11 mouse cellular contexts compared by ENCODE assay signal in the genomic region with DNA sequence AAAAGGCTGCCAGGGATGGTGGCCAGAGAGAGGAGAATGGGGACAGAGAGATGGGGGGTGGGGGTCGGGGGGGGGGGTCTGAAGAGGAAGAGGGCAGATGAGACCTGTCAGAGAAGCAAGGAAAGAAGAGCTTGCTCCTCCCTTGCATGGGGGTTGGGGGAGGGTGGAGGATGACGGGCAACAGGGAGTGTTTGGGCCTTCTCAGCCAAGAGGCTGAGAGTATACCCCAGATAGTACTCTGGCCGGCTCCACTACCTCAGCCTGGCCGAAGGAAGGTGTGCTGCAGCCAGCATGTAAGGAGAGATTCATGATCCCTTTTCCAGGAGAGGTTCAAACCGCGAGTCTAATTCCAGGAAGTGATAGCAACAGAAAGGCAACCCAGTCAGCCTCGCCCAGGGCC. TPM values are rescaled to one million over a fixed set of nuclear protein-coding genes. Genes with fewer than 3 reads are reported as not detected.
DNase-seq lines count a peak whose midpoint lies in the region; ATAC-seq and TF ChIP-seq lines count a peak whose summit lies in the region.
"Had no signal": no experiment of that assay in that cellular context is flagged by ENCODE, and none has a peak within 500 bp of the region (broad histone marks: within the 10 kb centered on the region; RNA-seq: fewer than 3 reads in every experiment).

No protein-coding gene starts in this region.

- peak; percentile 58 for DNase-seq in retina, postnatal 1 day
- DNase-seq in retina, embryonic 14.5 days (ENCODE audit: low spot score): no peak
- DNase-seq in gastrocnemius, adult 2 months: peak; percentile 81
- no peak for DNase-seq in midbrain, embryonic 10.5 days (ENCODE audit: low spot score)
- DNase-seq in ovary, postnatal 10 days (ENCODE audit: low spot score): no peak
- DNase-seq in right cerebral cortex, adult 2 months (ENCODE audit: low spot score in 2 of 2): no peak
- DNase-seq: adrenal gland, adult 8-10 months; right cerebral cortex, postnatal 4 days; thymus, postnatal 25 days had no signal

- WGBS in midbrain, embryonic 10.5 days: 39% methylated on average over 7 of the region's 7 CpGs
- WGBS in kidney, embryonic 15.5 days: 37% methylated on average over 7 of the region's 7 CpGs

- peaks cover 27% of the 10 kb centered on the region for H3K4me1 ChIP-seq in midbrain, embryonic 10.5 days
- H3K4me1 ChIP-seq in kidney, embryonic 15.5 days: peaks cover 21% of the 10 kb centered on the region
- H3K4me1 ChIP-seq: liver, embryonic 15.5 days had no signal

- H3K4me2 ChIP-seq in kidney, embryonic 15.5 days: no peak overlapping the region
- H3K4me2 ChIP-seq: liver, embryonic 15.5 days had no signal

- intact Hi-C loops in gastrocnemius, adult 2 months (cut with DNase I): no loop called here

- no peak overlapping the region for H3K9ac ChIP-seq in kidney, embryonic 15.5 days
- H3K9ac ChIP-seq: liver, embryonic 15.5 days had no signal

- no peaks in the 10 kb centered on the region for H3K36me3 ChIP-seq in midbrain, embryonic 10.5 days
- H3K36me3 ChIP-seq in kidney, embryonic 15.5 days: no peaks in the 10 kb centered on the region
- H3K36me3 ChIP-seq: liver, embryonic 15.5 days had no signal

- no peak for ATAC-seq in kidney, embryonic 15.5 days (replicated peaks; ENCODE audit: low FRiP score)

- peak overlapping the region; percentile 34 for H3K4me3 ChIP-seq in gastrocnemius, adult 2 months
- no peak overlapping the region for H3K4me3 ChIP-seq in midbrain, embryonic 10.5 days
- no peak overlapping the region for H3K4me3 ChIP-seq in kidney, embryonic 15.5 days (replicated peaks)
- H3K4me3 ChIP-seq: liver, embryonic 15.5 days had no signal

- TF ChIP-seq CTCF in gastrocnemius, adult 2 months (IDR thresholded peaks at IDR 0.05): no peak

- peak overlapping the region; percentile 80 for H3K27ac ChIP-seq in gastrocnemius, adult 2 months
- H3K27ac ChIP-seq in midbrain, embryonic 10.5 days (replicated peaks): 0 out of 2 replicates have a peak overlapping the region, but pooled peaks have one; percentile 74
- no peak overlapping the region for H3K27ac ChIP-seq in kidney, embryonic 15.5 days
- H3K27ac ChIP-seq: liver, embryonic 15.5 days had no signal

- H3K9me3 ChIP-seq in midbrain, embryonic 10.5 days (replicated peaks): no peaks in the 10 kb centered on the region
- H3K9me3 ChIP-seq in kidney, embryonic 15.5 days (replicated peaks): no peaks in the 10 kb centered on the region
- H3K9me3 ChIP-seq: liver, embryonic 15.5 days had no signal

- peaks cover 15% of the 10 kb centered on the region; the same call in 1 of the 2 replicates for H3K27me3 ChIP-seq in midbrain, embryonic 10.5 days (ENCODE audit: low read depth, poor library complexity, severe bottlenecking)
- no peaks in the 10 kb centered on the region for H3K27me3 ChIP-seq in kidney, embryonic 15.5 days
- H3K27me3 ChIP-seq: liver, embryonic 15.5 days had no signal

RNA-seq across cellular contexts. Expression of a gene that starts 47.6 kb away (rescaled TPM):
- 10 to 100 TPM; 26.1 to 26.6 TPM for total RNA-seq in gastrocnemius, adult 2 months (2021)
- 2.3 and 3.0 TPM in 2 replicates for polyA plus RNA-seq in midbrain, embryonic 10.5 days (2016; fragmentation: Nextera tagmentation; extraction: Ambion mirVana)
- polyA plus RNA-seq in kidney, embryonic 15.5 days (2015; fragmentation: Nextera tagmentation; extraction: Ambion mirVana): 5.4 and 6.9 TPM in 2 replicates

Comparison
In these comparisons a context has a peak if more than half of its experiments do, and no peak if none do; other contexts are left out.
1. DNase-seq: peak in retina, postnatal 1 day (single experiment) and gastrocnemius, adult 2 months (single experiment); none in retina, embryonic 14.5 days (single experiment), midbrain, embryonic 10.5 days (single experiment), ovary, postnatal 10 days (single experiment) and right cerebral cortex, adult 2 months (0 of 2).